Mouse (Mus musculus): ENCODE measurements around the gene 2700097O09Rik.
A peak's percentile ranks its signal among the peaks of the same experiment; 100 is the strongest.
"Not testable (repeated sequence)": the region's sequence is repeated elsewhere in the genome, so short reads cannot be mapped to it uniquely, and the experiment has no call there.

Gene 2700097O09Rik

GRCm38 (mm10) chr12:55041011-55041410 lies 38.9 kb downstream of the 2700097O09Rik start:
- DNase-seq (ENCODE audit: low read depth, low spot score) = no peak

GRCm38 (mm10) chr12:55027088-55027487 lies 52.8 kb downstream of the 2700097O09Rik start:
- DNase-seq (ENCODE audit: low read depth, low spot score) = no peak

- DNase-seq (ENCODE audit: low read depth, low spot score) = no peak
Measured at GRCm38 (mm10) chr12:55023284-55023683, 56.6 kb downstream of the 2700097O09Rik start.

GRCm38 (mm10) chr12:55019421-55019877 lies 60.5 kb downstream of the 2700097O09Rik start:
- DNase-seq (ENCODE audit: low read depth, low spot score) = no peak

GRCm38 (mm10) chr12:55017119-55017721 lies 62.7 kb downstream of the 2700097O09Rik start:
- peak; percentile 14 for DNase-seq (ENCODE audit: low read depth, low spot score)

- DNase-seq (ENCODE audit: low read depth, low spot score) = no peak
Measured at GRCm38 (mm10) chr12:55016339-55017118, 63.4 kb downstream of the 2700097O09Rik start.

- DNase-seq (ENCODE audit: low read depth, low spot score) = no peak
Measured at GRCm38 (mm10) chr12:55015428-55015827, 64.5 kb downstream of the 2700097O09Rik start.

- DNase-seq (ENCODE audit: low read depth, low spot score) = no peak
Measured at GRCm38 (mm10) chr12:55013626-55014398, 66.1 kb downstream of the 2700097O09Rik start, which contains the start of gene Baz1a. Gene Baz1a, minus strand, starts transcription at chr12:55014348.

GRCm38 (mm10) chr12:55013031-55013430 lies 66.9 kb downstream of the 2700097O09Rik start:
- DNase-seq (ENCODE audit: low read depth, low spot score) = no peak

- DNase-seq (ENCODE audit: low read depth, low spot score) = peak; percentile 64
Measured at GRCm38 (mm10) chr12:55007361-55008008, 72.4 kb downstream of the 2700097O09Rik start.

- DNase-seq (ENCODE audit: low read depth, low spot score) = no peak
Measured at GRCm38 (mm10) chr12:55006071-55006470, 73.8 kb downstream of the 2700097O09Rik start.

- no peak for DNase-seq (ENCODE audit: low read depth, low spot score)
Measured at GRCm38 (mm10) chr12:55004396-55004795, 75.5 kb downstream of the 2700097O09Rik start.

GRCm38 (mm10) chr12:55003843-55004242 lies 76.1 kb downstream of the 2700097O09Rik start:
- no peak for DNase-seq (ENCODE audit: low read depth, low spot score)

GRCm38 (mm10) chr12:55002532-55002931 lies 77.4 kb downstream of the 2700097O09Rik start:
- not testable (repeated sequence) for DNase-seq (ENCODE audit: low read depth, low spot score)

- peak; percentile 19 for DNase-seq (ENCODE audit: low read depth, low spot score)
Measured at GRCm38 (mm10) chr12:54999016-54999690, 80.8 kb downstream of the 2700097O09Rik start.

GRCm38 (mm10) chr12:54998411-54998810 lies 81.5 kb downstream of the 2700097O09Rik start:
- DNase-seq (ENCODE audit: low read depth, low spot score) = no peak

- DNase-seq (ENCODE audit: low read depth, low spot score) = no peak
Measured at GRCm38 (mm10) chr12:54996979-54997474, 82.9 kb downstream of the 2700097O09Rik start.

GRCm38 (mm10) chr12:54995965-54996364 lies 83.9 kb downstream of the 2700097O09Rik start:
- no peak for DNase-seq (ENCODE audit: low read depth, low spot score)
